Mouse (Mus musculus): ENCODE measurements around the gene Ulk4.
"Not testable (repeated sequence)": the region's sequence is repeated elsewhere in the genome, so short reads cannot be mapped to it uniquely, and the experiment has no call there.

The Ulk4 gene

GRCm38 (mm10) chr9:120934821-120935633 lies 342.0 kb downstream of the Ulk4 start:
- no peak for DNase-seq (ENCODE audit: low spot score)

GRCm38 (mm10) chr9:120933886-120934758 lies 342.9 kb downstream of the Ulk4 start:
- no peak for DNase-seq (ENCODE audit: low spot score)

- DNase-seq (ENCODE audit: low spot score) = no peak
These were observed 343.5 kb downstream of the Ulk4 start for GRCm38 (mm10) chr9:120933587-120933885.

- DNase-seq (ENCODE audit: low spot score) = peak; percentile 90
These were observed 344.0 kb downstream of the Ulk4 start for GRCm38 (mm10) chr9:120932797-120933586.

- no peak for DNase-seq (ENCODE audit: low spot score)
These were observed 344.6 kb downstream of the Ulk4 start for GRCm38 (mm10) chr9:120932371-120932770.

GRCm38 (mm10) chr9:120930811-120931210 lies 346.2 kb downstream of the Ulk4 start:
- no peak for DNase-seq (ENCODE audit: low spot score)

GRCm38 (mm10) chr9:120930021-120930420 lies 347.0 kb downstream of the Ulk4 start:
- no peak for DNase-seq (ENCODE audit: low spot score)

- no peak for DNase-seq (ENCODE audit: low spot score)
These were observed 347.9 kb downstream of the Ulk4 start, which contains the start of gene Ctnnb1 for GRCm38 (mm10) chr9:120929081-120929480. TSS of gene Ctnnb1 (plus strand) at chr9:120929216.

GRCm38 (mm10) chr9:120926939-120927606 lies 349.9 kb downstream of the Ulk4 start:
- DNase-seq (ENCODE audit: low spot score) = no peak

GRCm38 (mm10) chr9:120926126-120926525 lies 350.9 kb downstream of the Ulk4 start:
- DNase-seq (ENCODE audit: low spot score) = no peak

GRCm38 (mm10) chr9:120919130-120919529 lies 357.9 kb downstream of the Ulk4 start:
- no peak for DNase-seq (ENCODE audit: low spot score)

GRCm38 (mm10) chr9:120918642-120919041 lies 358.4 kb downstream of the Ulk4 start:
- DNase-seq (ENCODE audit: low spot score) = no peak

- no peak for DNase-seq (ENCODE audit: low spot score)
These were observed 358.8 kb downstream of the Ulk4 start for GRCm38 (mm10) chr9:120918211-120918610.

GRCm38 (mm10) chr9:120917619-120918018 lies 359.4 kb downstream of the Ulk4 start:
- not testable (repeated sequence) for DNase-seq (ENCODE audit: low spot score)

- DNase-seq (ENCODE audit: low spot score) = no peak
These were observed 362.0 kb downstream of the Ulk4 start for GRCm38 (mm10) chr9:120914877-120915459.

GRCm38 (mm10) chr9:120914429-120914828 lies 362.6 kb downstream of the Ulk4 start:
- DNase-seq (ENCODE audit: low spot score) = no peak

- no peak for DNase-seq (ENCODE audit: low spot score)
These were observed 363.8 kb downstream of the Ulk4 start for GRCm38 (mm10) chr9:120913152-120913551.

GRCm38 (mm10) chr9:120908461-120908860 lies 368.5 kb downstream of the Ulk4 start:
- no peak for DNase-seq (ENCODE audit: low spot score)

Data from urinary bladder, postnatal 10 days (tissue).